Mouse (Mus musculus) small intestine, adult 2 months (tissue): ENCODE data around the gene Pkn1. TPM values are rescaled to one million over a fixed set of nuclear protein-coding genes. Genes with fewer than 3 reads are reported as not detected.
A peak's percentile ranks its signal among the peaks of the same experiment; 100 is the strongest.

Source experiments
- H3K27ac ChIP-seq: fragments of 200-500 bp; 2 replicates; pipeline ENCODE4 v1.5.1; 2012; ENCODE audit warnings: low read depth, low read length, control low read depth, inconsistent platforms; ENCODE audit not compliant: insufficient read depth
- H3K27me3 ChIP-seq: fragments of 200-500 bp; 2 replicates; pipeline ENCODE4 v1.6.1; 2012; ENCODE audit warnings: mild to moderate bottlenecking, moderate library complexity, low read length, inconsistent platforms; ENCODE audit not compliant: control insufficient read depth, insufficient read depth
- H3K36me3 ChIP-seq: fragments of 200-500 bp; 2 replicates; pipeline ENCODE4 v1.6.1; 2012; ENCODE audit warnings: mild to moderate bottlenecking, low read length, control low read depth, inconsistent platforms; ENCODE audit not compliant: control insufficient read depth, insufficient read depth
- H3K4me1 ChIP-seq: fragments of 200-500 bp; 2 replicates; pipeline ENCODE4 v1.6.1; 2012; ENCODE audit warnings: low read length, inconsistent platforms, mixed read lengths; ENCODE audit not compliant: control insufficient read depth, insufficient read depth, insufficient read length
- H3K4me3 ChIP-seq: fragments of 200-500 bp; 2 replicates; pipeline ENCODE4 v1.5.1; 2012; ENCODE audit warnings: low read depth, mild to moderate bottlenecking, control low read depth, inconsistent platforms, low read length, moderate library complexity
- CTCF ChIP-seq: fragments of 200-500 bp; IDR thresholded peaks from 2 replicates; pipeline ENCODE4 v1.5.1; 2012; ENCODE audit warnings: low read depth, mild to moderate bottlenecking, control low read depth, inconsistent platforms, low read length, moderate library complexity, mixed read lengths; ENCODE audit not compliant: insufficient replicate concordance, insufficient read length; ENCODE audit errors: extremely low read depth
- POLR2A ChIP-seq: fragments of 200-500 bp; IDR thresholded peaks from 2 replicates; pipeline ENCODE4 v1.6.1; 2012; ENCODE audit warnings: low read depth, mild to moderate bottlenecking, control low read depth, inconsistent platforms, low read length, moderate library complexity
- WGBS: fragments of 180-500 bp; shearing (Covaris S2); methylation state at CpG from one replicate; pipeline ENCODE4 v1.1.7; 2018; 5-methylcytosine and 5-hydroxymethylcytosine counted together
- polyA plus RNA-seq: library from polyadenylated mRNA; depleted of rRNA; stranded (reverse); fragments of >200 nt; gene quantifications from 2 replicates; pipeline ENCODE4 v1.2.3, GENCODE M21; 2012

Pkn1 gene
- polyA plus RNA-seq, 1 experiment: 117 TPM

DNA sequence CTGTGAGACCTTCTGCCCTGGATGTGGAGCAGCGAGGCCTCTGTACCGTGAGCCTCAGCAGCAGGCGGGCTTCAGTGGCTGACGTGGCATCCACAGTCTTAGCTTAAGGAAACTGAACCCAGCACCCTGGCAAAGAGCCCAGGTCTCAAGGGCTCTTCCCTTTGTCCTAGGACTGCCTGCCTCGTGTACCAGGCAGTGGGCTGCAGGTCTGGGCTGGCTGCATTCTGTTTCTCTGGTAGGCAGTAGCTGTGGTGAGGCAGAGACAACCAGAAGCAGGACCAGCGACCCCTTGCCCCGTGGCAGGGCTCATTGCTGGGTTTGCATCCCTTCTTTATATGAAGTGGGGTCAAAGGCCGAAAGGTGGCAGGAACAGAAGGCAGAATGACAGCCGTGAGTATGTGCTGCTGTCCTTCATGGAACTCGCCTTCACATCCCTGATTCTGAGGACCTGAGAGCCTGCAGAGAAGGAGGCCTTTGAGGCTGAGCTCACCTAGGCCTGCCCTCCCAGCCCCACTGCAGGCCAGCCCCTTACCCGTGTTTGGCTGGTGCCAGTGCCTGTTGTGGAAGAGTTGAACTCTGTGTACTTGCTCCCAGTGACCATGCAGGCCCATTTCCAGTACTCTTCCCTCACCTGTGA is 24.6 kb upstream of the Pkn1 start:
- H3K27me3 ChIP-seq: no peaks in the 10 kb centered on the region
- WGBS: 66% methylated on average over 11 of the region's 11 CpGs
- peaks cover 76% of the 10 kb centered on the region for H3K36me3 ChIP-seq
- no peak overlapping the region for H3K4me3 ChIP-seq
- H3K27ac ChIP-seq: no peak overlapping the region
- H3K4me1 ChIP-seq: no peaks in the 10 kb centered on the region
- TF ChIP-seq POLR2A (no peak), CTCF (no peak)

- no peak for TF ChIP-seq POLR2A
- no peak for TF ChIP-seq CTCF
- no peaks in the 10 kb centered on the region for H3K27me3 ChIP-seq
- no peak overlapping the region for H3K4me3 ChIP-seq
- no peak overlapping the region for H3K27ac ChIP-seq
- 87% methylated on average over 12 of the region's 12 CpGs for WGBS
- H3K4me1 ChIP-seq: no peaks in the 10 kb centered on the region
- H3K36me3 ChIP-seq: peaks cover 67% of the 10 kb centered on the region
Observed at GRCm38 (mm10) chr8:83722631-83723030, 23.7 kb upstream of the Pkn1 start.

GRCm38 (mm10) chr8:83721405-83722025 is 22.5 kb upstream of the Pkn1 start:
- H3K27ac ChIP-seq: no peak overlapping the region
- TF ChIP-seq CTCF (no peak), POLR2A (no peak)
- H3K36me3 ChIP-seq: peaks cover 65% of the 10 kb centered on the region
- no peak overlapping the region for H3K4me3 ChIP-seq
- H3K4me1 ChIP-seq: peaks cover 4% of the 10 kb centered on the region; the same call in 1 of the 2 replicates
- WGBS: 78% methylated on average over 25 of the region's 25 CpGs
- no peaks in the 10 kb centered on the region for H3K27me3 ChIP-seq

- TF ChIP-seq POLR2A (no peak), CTCF (no peak)
- Histone ChIP-seq H3K4me1 (peaks cover 5% of the 10 kb centered on the region; the same call in 1 of the 2 replicates), H3K27me3 (no peaks in the 10 kb centered on the region), H3K36me3 (peaks cover 53% of the 10 kb centered on the region), H3K27ac (no peak overlapping the region), H3K4me3 (no peak overlapping the region)
- 84% methylated on average over 2 of the region's 2 CpGs for WGBS
Observed at GRCm38 (mm10) chr8:83719693-83720092, 20.7 kb upstream of the Pkn1 start.

- 59% methylated on average over 2 of the region's 2 CpGs for WGBS
- peaks cover 46% of the 10 kb centered on the region for H3K36me3 ChIP-seq
- H3K27ac ChIP-seq: no peak overlapping the region
- peaks cover 5% of the 10 kb centered on the region; the same call in 1 of the 2 replicates for H3K4me1 ChIP-seq
- no peak overlapping the region for H3K4me3 ChIP-seq
- TF ChIP-seq POLR2A (no peak), CTCF (no peak)
- no peaks in the 10 kb centered on the region for H3K27me3 ChIP-seq
Observed at GRCm38 (mm10) chr8:83719048-83719447, 20.1 kb upstream of the Pkn1 start.

GRCm38 (mm10) chr8:83716563-83716962 is 17.6 kb upstream of the Pkn1 start:
- TF ChIP-seq POLR2A (no peak), CTCF (no peak)
- no peak overlapping the region for H3K27ac ChIP-seq
- WGBS: 13% methylated on average over 2 of the region's 2 CpGs

DNA sequence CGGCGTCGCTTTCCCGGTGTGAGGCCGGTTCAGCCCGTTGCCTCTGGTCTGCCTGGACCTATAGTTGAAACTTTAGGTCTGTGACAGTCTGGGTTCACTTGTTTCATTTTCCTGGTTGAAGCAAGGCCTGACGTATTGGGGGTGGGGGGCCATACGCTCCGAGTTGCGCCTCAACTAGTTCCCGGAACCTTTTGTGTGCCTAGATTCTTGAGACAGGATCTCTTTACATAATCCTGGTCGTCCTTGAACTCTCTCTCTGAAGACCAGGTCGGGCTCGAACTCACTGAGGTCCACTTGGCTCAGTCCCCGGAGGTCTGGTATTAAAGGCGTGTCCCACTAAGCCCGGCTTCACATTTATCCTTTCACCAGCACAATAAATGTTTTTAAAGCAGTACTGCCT is 16.8 kb upstream of the Pkn1 start:
- WGBS: under 1% methylated on average over 17 of the region's 17 CpGs
- no peak for TF ChIP-seq CTCF
- no peak for TF ChIP-seq POLR2A

More at GRCm38 (mm10) chr8:83716563-83716962, 17.6 kb upstream of the Pkn1 start:
- Histone ChIP-seq H3K27me3 (no peaks in the 10 kb centered on the region), H3K36me3 (peaks cover 21% of the 10 kb centered on the region), H3K4me3 (no peak overlapping the region), H3K4me1 (peaks cover 5% of the 10 kb centered on the region; the same call in 1 of the 2 replicates)

More for the DNA sequence above, 16.8 kb upstream of the Pkn1 start:
- peak overlapping the region; percentile 71 for H3K27ac ChIP-seq
- no peaks in the 10 kb centered on the region for H3K27me3 ChIP-seq
- peaks cover 14% of the 10 kb centered on the region for H3K36me3 ChIP-seq
- peaks cover 5% of the 10 kb centered on the region; the same call in 1 of the 2 replicates for H3K4me1 ChIP-seq
- H3K4me3 ChIP-seq: peak overlapping the region; percentile 71
